Mouse (Mus musculus) ovary, adult 18-20 months (tissue): ENCODE results near the gene Cyp2w1.
"Not testable (repeated sequence)": the region's sequence is repeated elsewhere in the genome, so short reads cannot be mapped to it uniquely, and the experiment has no call there.

Source experiments
- DNase-seq: peaks from one replicate; pipeline ENCODE4 v3.0.0; 2022; ENCODE audit warnings: low spot score, mixed read lengths

Cyp2w1 gene

GRCm38 (mm10) chr5:139384531-139384930 is 32.1 kb downstream of the Cyp2w1 start:
- DNase-seq = no peak

- no peak for DNase-seq
These were observed 33.6 kb downstream of the Cyp2w1 start for GRCm38 (mm10) chr5:139386047-139386446.

GRCm38 (mm10) chr5:139387329-139388194 is 35.1 kb downstream of the Cyp2w1 start:
- no peak for DNase-seq

GRCm38 (mm10) chr5:139388195-139388570 is 35.8 kb downstream of the Cyp2w1 start:
- no peak for DNase-seq

GRCm38 (mm10) chr5:139388694-139389675 is 36.6 kb downstream of the Cyp2w1 start:
- DNase-seq = no peak

GRCm38 (mm10) chr5:139389676-139390061 is 37.3 kb downstream of the Cyp2w1 start:
- peak; percentile 76 for DNase-seq

GRCm38 (mm10) chr5:139390324-139391119 is 38.1 kb downstream of the Cyp2w1 start:
- not testable (repeated sequence) for DNase-seq

GRCm38 (mm10) chr5:139391309-139391990 is 39.0 kb downstream of the Cyp2w1 start:
- no peak for DNase-seq

- DNase-seq = no peak
These were observed 40.1 kb downstream of the Cyp2w1 start for GRCm38 (mm10) chr5:139392219-139393196.

- no peak for DNase-seq
These were observed 40.8 kb downstream of the Cyp2w1 start for GRCm38 (mm10) chr5:139393197-139393588.

GRCm38 (mm10) chr5:139394399-139394798 is 42.0 kb downstream of the Cyp2w1 start:
- no peak for DNase-seq

- DNase-seq = no peak
These were observed 43.1 kb downstream of the Cyp2w1 start for GRCm38 (mm10) chr5:139395528-139395927.

GRCm38 (mm10) chr5:139397359-139397916 is 45.0 kb downstream of the Cyp2w1 start:
- no peak for DNase-seq

- DNase-seq = peak; percentile 89
These were observed 45.7 kb downstream of the Cyp2w1 start for GRCm38 (mm10) chr5:139397959-139398753.

- DNase-seq = no peak
These were observed 46.4 kb downstream of the Cyp2w1 start for GRCm38 (mm10) chr5:139398786-139399185.

- no peak for DNase-seq
These were observed 47.6 kb downstream of the Cyp2w1 start for GRCm38 (mm10) chr5:139399991-139400390.

GRCm38 (mm10) chr5:139402106-139402505 is 49.7 kb downstream of the Cyp2w1 start:
- no peak for DNase-seq

GRCm38 (mm10) chr5:139403692-139404260 is 51.4 kb downstream of the Cyp2w1 start:
- no peak for DNase-seq
